Mouse (Mus musculus) kidney, embryonic 14.5 days (tissue): ENCODE measurements around the gene Ddhd1. TPM values are rescaled to one million over a fixed set of nuclear protein-coding genes. Genes with fewer than 3 reads are reported as not detected.

Experiments used
- ATAC-seq: fragments of 200-750 bp; cut with Nextera tagmentation; 2 replicates; pipeline ENCODE4 v1.8.0; 2017; ENCODE audit warnings: moderate number of reproducible peaks, mild to moderate bottlenecking, moderate TSS enrichment, moderate library complexity; ENCODE audit not compliant: low FRiP score, low TSS enrichment
- H3K27ac ChIP-seq: fragments of 300-500 bp; sonication (generic); 2 replicates; pipeline ENCODE4 v1.5.1; 2014; ENCODE audit warnings: low read depth, mild to moderate bottlenecking, low read length, moderate library complexity, mixed read lengths
- H3K27me3 ChIP-seq: fragments of 300-500 bp; sonication (generic); 2 replicates; pipeline ENCODE4 v1.6.1; 2014; ENCODE audit warnings: mild to moderate bottlenecking, low read length; ENCODE audit not compliant: control insufficient read depth, insufficient read depth
- H3K36me3 ChIP-seq: fragments of 300-500 bp; sonication (generic); 2 replicates; pipeline ENCODE4 v1.6.1; 2014; ENCODE audit warnings: low read length, mixed read lengths; ENCODE audit not compliant: control insufficient read depth, insufficient read depth
- H3K4me1 ChIP-seq: fragments of 300-500 bp; sonication (generic); 2 replicates; pipeline ENCODE4 v1.6.1; 2014; ENCODE audit warnings: low read length, mixed read lengths; ENCODE audit not compliant: control insufficient read depth, insufficient read depth
- H3K4me2 ChIP-seq: fragments of 300-500 bp; sonication (generic); replicated peaks from 2 replicates; pipeline ENCODE4 v1.6.1; 2014; ENCODE audit warnings: low read depth, mild to moderate bottlenecking, low read length
- H3K4me3 ChIP-seq: fragments of 300-500 bp; sonication (generic); 2 replicates; pipeline ENCODE4 v1.5.1; 2014; ENCODE audit warnings: mild to moderate bottlenecking, low read length
- H3K9ac ChIP-seq: fragments of 300-500 bp; sonication (generic); 2 replicates; pipeline ENCODE4 v1.6.1; 2014; ENCODE audit warnings: low read depth, mild to moderate bottlenecking, low read length, moderate library complexity
- H3K9me3 ChIP-seq: fragments of 300-500 bp; sonication (generic); 2 replicates; pipeline ENCODE4 v1.6.1; 2016; ENCODE audit warnings: low read length; ENCODE audit not compliant: control insufficient read depth
- WGBS: fragments of 180-500 bp; shearing (Covaris S2); extraction: QIAGEN DNeasy Blood & Tissue Kit; methylation state at CpG from one replicate; pipeline ENCODE4 v1.1.7; 2014; 5-methylcytosine and 5-hydroxymethylcytosine counted together
- polyA plus RNA-seq: library from polyadenylated mRNA; unstranded; fragments of >200 nt; fragmentation: Nextera tagmentation; extraction: Ambion mirVana; gene quantifications from 2 replicates; pipeline ENCODE4 v1.2.1, GENCODE M21; 2014

Ddhd1 gene
- polyA plus RNA-seq, 1 experiment from 2014 or later, result 10.0 TPM

DNA sequence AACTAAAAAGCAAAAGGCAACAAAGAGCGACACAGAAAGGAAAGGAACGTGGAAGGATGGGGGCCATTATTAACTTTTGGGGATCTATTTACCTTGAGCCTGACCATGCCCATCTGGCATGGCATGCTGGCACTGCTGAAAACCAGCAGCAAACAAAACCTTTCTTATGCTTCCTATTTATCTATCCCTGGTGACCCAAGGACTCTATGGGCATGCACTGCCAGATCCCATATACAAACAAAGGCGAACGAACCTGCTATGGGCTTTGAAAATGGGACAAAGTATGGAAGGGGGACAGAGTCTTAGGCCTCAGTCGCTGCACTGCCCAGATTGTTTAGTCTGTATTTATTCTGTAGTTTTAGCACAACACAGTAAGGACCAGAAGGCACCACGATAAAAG, 43.5 kb downstream of the Ddhd1 start:
- H3K4me2 ChIP-seq, result no peak overlapping the region
- H3K9me3 ChIP-seq, result no peaks in the 10 kb centered on the region
- H3K36me3 ChIP-seq, result peaks cover 17% of the 10 kb centered on the region; the same call in 1 of the 2 replicates
- WGBS, result 90% methylated on average over 6 of the region's 6 CpGs
- H3K27ac ChIP-seq, result no peak overlapping the region
- H3K9ac ChIP-seq, result no peak overlapping the region
- H3K4me1 ChIP-seq, result no peaks in the 10 kb centered on the region
- H3K4me3 ChIP-seq, result no peak overlapping the region
- ATAC-seq, result no peak
- no peaks in the 10 kb centered on the region for H3K27me3 ChIP-seq

DNA sequence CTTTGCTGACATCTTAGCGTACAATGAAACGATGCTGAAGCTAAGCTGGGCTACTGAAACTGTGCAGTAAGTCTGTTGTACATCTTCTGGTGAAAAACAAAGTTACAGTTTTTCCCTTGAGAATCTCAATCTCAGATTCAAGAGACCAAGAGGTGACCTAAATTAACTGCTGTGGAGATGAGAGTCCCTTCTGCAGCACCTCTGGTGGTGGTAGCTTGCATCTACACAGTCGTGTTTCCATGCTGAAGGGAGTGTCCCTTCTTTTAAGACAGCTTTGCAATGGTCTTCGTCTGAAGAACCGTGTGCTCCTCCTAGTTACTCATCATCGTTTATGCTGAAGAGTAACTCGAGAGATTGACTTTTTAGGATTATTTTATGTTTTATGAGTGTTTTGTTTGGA, 46.3 kb downstream of the Ddhd1 start:
- Histone ChIP-seq H3K4me3 (no peak overlapping the region), H3K9ac (no peak overlapping the region), H3K36me3 (peaks cover 17% of the 10 kb centered on the region; the same call in 1 of the 2 replicates), H3K4me2 (no peak overlapping the region), H3K4me1 (no peaks in the 10 kb centered on the region), H3K27me3 (no peaks in the 10 kb centered on the region), H3K27ac (no peak overlapping the region), H3K9me3 (no peaks in the 10 kb centered on the region)
- WGBS, result 85% methylated on average over 7 of the region's 7 CpGs
- no peak for ATAC-seq

DNA sequence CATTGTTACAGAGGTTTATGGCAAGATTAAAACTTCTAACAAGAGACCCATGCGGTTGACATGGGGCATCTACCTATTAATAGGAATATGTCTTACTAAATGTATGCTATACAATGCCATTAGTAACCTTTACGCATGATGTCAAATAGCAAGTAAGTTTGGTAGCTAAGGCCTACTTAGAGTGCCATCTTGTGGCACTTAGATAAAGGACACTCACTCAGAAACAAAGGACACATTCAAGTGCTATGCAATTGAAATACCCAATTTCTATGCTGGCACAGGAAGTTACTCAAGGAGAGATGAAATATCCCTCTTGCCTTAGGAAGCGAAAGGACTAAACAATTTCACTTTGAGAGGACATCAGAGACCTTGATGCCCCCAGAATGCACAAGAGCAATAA, 55.9 kb downstream of the Ddhd1 start:
- H3K27ac ChIP-seq, result no peak overlapping the region

DNA sequence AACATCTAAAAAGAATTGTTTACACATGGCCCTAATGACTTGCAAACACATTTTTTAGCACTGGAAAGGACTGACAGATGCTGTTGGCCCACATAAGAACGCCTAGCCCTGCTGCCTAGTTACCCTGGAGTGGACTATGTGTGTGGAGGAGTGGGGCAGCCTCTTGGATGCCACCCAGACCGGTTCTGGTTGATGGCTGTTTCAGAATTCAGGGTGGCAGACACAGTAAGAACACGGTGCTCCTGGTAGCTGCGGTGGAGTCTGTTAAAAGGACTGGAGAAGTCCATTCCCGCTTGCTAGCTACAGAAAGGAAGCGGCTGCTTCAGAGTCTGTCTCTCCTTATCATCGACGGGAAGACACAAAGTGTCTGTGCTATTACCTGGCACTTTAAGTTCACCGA, 57.4 kb downstream of the Ddhd1 start:
- H3K36me3 ChIP-seq, result peaks cover 14% of the 10 kb centered on the region
- H3K9me3 ChIP-seq, result no peaks in the 10 kb centered on the region
- no peak overlapping the region for H3K4me2 ChIP-seq
- H3K9ac ChIP-seq, result no peak overlapping the region
- H3K27ac ChIP-seq, result no peak overlapping the region
- no peak for ATAC-seq
- no peaks in the 10 kb centered on the region for H3K27me3 ChIP-seq
- no peaks in the 10 kb centered on the region for H3K4me1 ChIP-seq
- H3K4me3 ChIP-seq, result no peak overlapping the region
- WGBS, result 88% methylated on average over 9 of the region's 9 CpGs

More for the DNA sequence above, 55.9 kb downstream of the Ddhd1 start:
- H3K36me3 ChIP-seq, result peaks cover 11% of the 10 kb centered on the region
- H3K9me3 ChIP-seq, result no peaks in the 10 kb centered on the region
- H3K4me3 ChIP-seq, result no peak overlapping the region
- no peaks in the 10 kb centered on the region for H3K27me3 ChIP-seq
- no peak overlapping the region for H3K4me2 ChIP-seq
- H3K4me1 ChIP-seq, result no peaks in the 10 kb centered on the region
- ATAC-seq, result no peak
- H3K9ac ChIP-seq, result no peak overlapping the region
- 70% methylated on average over 3 of the region's 3 CpGs for WGBS

DNA sequence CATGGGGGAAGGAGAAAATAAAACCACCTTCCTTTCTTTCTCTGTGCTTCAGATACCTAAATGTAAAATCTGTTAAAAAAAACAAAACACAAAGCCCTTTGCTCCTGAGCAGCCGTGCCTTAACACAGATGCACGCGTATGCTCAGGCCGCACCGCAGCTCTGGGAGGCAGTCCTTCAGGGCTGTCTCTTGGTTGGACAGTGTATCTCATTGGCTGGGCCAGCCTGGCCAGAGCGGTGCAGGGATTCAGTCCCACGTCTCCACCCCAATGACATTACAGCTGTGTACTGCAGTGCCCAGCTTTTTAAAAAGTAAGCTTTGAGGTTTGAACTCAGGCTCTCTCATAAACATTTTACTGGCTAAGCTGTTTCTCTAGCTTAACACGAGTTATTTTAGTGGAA, 60.1 kb downstream of the Ddhd1 start:
- Histone ChIP-seq H3K9ac (no peak overlapping the region), H3K36me3 (peaks cover 19% of the 10 kb centered on the region), H3K4me1 (no peaks in the 10 kb centered on the region), H3K9me3 (no peaks in the 10 kb centered on the region), H3K27ac (no peak overlapping the region), H3K4me3 (no peak overlapping the region), H3K4me2 (no peak overlapping the region), H3K27me3 (no peaks in the 10 kb centered on the region)
- ATAC-seq, result no peak
- 71% methylated on average over 8 of the region's 8 CpGs for WGBS

DNA sequence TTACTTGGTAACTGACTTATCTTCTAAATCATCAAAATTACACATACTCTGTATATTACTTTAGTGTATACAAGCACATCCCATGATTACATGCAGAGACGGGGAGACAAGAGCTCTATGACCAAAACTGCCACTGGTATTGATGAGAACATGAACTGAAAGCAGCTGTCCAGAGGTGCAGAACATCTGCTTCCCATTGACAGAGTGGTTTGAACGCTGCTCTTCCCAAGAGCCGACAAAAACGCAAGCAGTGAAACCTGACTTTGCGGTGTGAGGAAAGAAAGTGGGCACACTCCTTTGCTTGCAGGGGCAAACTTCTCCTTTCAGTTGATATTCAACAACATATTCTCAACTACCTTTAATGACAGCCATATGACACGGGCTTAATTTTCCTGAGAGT, 64.7 kb downstream of the Ddhd1 start:
- no peak for ATAC-seq
- Histone ChIP-seq H3K27ac (no peak overlapping the region), H3K4me1 (no peaks in the 10 kb centered on the region), H3K27me3 (no peaks in the 10 kb centered on the region), H3K36me3 (peaks cover 8% of the 10 kb centered on the region; the same call in 1 of the 2 replicates), H3K9me3 (no peaks in the 10 kb centered on the region), H3K4me2 (no peak overlapping the region), H3K9ac (no peak overlapping the region), H3K4me3 (no peak overlapping the region)
- WGBS, result 91% methylated on average over 6 of the region's 6 CpGs

DNA sequence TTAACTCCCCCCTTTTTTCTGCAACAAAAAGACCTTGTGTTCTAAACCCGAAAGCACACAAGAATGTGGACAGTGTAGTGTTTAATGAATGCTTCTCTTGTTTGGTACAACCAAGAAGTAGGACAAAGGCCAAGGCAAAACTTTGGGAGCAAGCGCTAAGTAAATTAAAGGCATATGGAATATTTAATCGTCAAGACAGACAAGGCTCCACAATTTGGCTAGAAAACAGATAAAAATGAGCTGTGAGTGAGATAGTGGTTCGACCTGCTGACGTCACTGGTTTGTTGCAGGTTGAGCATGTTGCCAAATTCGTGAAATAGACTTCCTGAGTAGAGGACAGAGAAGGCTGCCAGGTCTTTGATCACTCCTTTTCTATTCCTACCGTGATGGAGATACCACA, 69.5 kb downstream of the Ddhd1 start:
- 82% methylated on average over 7 of the region's 7 CpGs for WGBS
- Histone ChIP-seq H3K4me3 (no peak overlapping the region), H3K9ac (no peak overlapping the region), H3K27ac (no peak overlapping the region), H3K4me2 (no peak overlapping the region), H3K27me3 (no peaks in the 10 kb centered on the region), H3K36me3 (no peaks in the 10 kb centered on the region), H3K9me3 (no peaks in the 10 kb centered on the region), H3K4me1 (no peaks in the 10 kb centered on the region)
- no peak for ATAC-seq

DNA sequence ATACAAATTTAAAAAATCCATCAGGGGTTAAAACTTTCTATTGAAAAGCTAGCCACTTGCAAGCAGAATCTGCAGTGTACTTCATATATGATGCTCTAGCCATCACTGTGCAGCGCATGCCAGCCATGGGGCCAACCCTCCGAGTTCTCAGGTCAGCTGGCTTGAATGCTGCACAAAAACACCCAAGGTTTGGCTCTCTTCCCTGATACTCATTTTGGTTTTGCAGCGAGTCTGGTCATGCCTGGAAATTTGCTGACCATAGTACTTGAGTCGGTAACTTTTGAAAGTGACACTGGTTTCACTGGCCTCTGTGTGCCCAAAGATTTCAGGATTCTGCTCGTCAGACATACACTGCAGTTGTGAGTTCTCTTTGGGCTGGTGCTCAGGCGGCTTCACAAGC, 70.4 kb downstream of the Ddhd1 start:
- no peaks in the 10 kb centered on the region for H3K9me3 ChIP-seq
- no peak overlapping the region for H3K27ac ChIP-seq
- H3K4me3 ChIP-seq, result no peak overlapping the region
- H3K4me2 ChIP-seq, result no peak overlapping the region
- H3K27me3 ChIP-seq, result no peaks in the 10 kb centered on the region
- H3K36me3 ChIP-seq, result no peaks in the 10 kb centered on the region
- no peak overlapping the region for H3K9ac ChIP-seq
- ATAC-seq, result no peak
- WGBS, result 88% methylated on average over 6 of the region's 6 CpGs
- H3K4me1 ChIP-seq, result no peaks in the 10 kb centered on the region

DNA sequence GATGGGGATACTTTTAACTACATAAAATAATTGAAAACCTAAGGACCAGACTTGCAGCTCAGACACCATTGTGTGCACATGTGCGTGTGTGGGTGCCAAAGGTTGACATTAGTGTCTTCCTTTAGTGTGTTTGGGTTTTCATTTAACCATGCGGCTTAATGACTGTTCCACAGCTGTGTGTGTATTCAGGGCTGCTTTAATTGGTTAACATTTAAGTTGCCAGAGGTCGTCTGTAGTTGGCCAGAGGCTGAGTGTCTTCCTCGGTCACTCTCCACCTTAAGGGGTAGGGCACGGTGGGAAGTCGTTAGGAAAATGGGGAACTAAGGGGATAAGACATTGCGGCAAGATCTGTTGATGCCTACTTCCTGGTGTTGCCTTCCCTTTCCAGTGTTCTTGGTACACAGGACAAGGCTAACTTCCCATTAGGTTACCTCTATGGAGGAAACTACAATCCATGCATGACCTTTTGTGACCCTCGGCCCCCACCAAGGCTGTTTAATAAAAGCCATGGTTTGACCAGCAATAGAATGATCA, 74.4 kb downstream of the Ddhd1 start:
- no peaks in the 10 kb centered on the region for H3K36me3 ChIP-seq
- H3K9ac ChIP-seq, result no peak overlapping the region
- ATAC-seq, result no peak
- no peak overlapping the region for H3K27ac ChIP-seq
- H3K9me3 ChIP-seq, result no peaks in the 10 kb centered on the region
- no peaks in the 10 kb centered on the region for H3K27me3 ChIP-seq
- no peak overlapping the region for H3K4me3 ChIP-seq
- WGBS, result 76% methylated on average over 8 of the region's 8 CpGs
- H3K4me2 ChIP-seq, result no peak overlapping the region
- no peaks in the 10 kb centered on the region for H3K4me1 ChIP-seq
